Comparison of ENCODE assay signal across 13 mouse cellular contexts in genomic region chr1:35338184-35338583, GRCm38 (mm10).
DNase-seq lines count a peak whose midpoint lies in the region; ATAC-seq and TF ChIP-seq lines count a peak whose summit lies in the region.
"Had no signal": no experiment of that assay in that cellular context is flagged by ENCODE, and none has a peak within 500 bp of the region (broad histone marks: within the 10 kb centered on the region; RNA-seq: fewer than 3 reads in every experiment).

No protein-coding gene starts in this region.

- WGBS in intestine, postnatal 0 days: 39% methylated on average over 3 of the region's 3 CpGs
- WGBS in thymus, adult 2 months: 25% methylated on average over 3 of the region's 3 CpGs

- no peak for TF ChIP-seq CTCF in intestine, postnatal 0 days (IDR thresholded peaks at IDR 0.05; ENCODE audit: low read depth)
- TF ChIP-seq CTCF in thymus, adult 2 months (IDR thresholded peaks at IDR 0.05; ENCODE audit: borderline replicate concordance, control insufficient read depth, extremely low read depth, insufficient read depth, low read length, poor library complexity): no peak

- no peaks in the 10 kb centered on the region for H3K9me3 ChIP-seq in intestine, postnatal 0 days (ENCODE audit: control insufficient read depth)
- H3K9me3 ChIP-seq: forebrain, embryonic 15.5 days; midbrain, embryonic 12.5 days had no signal

- ATAC-seq in cerebellum, adult (ENCODE audit: insufficient number of reproducible peaks, low FRiP score, low TSS enrichment): peak; percentile 22; the same call in 1 of the 2 replicates
- no peak for ATAC-seq in intestine, postnatal 0 days
- ATAC-seq: forebrain, embryonic 15.5 days had no signal

- no peak overlapping the region for H3K4me2 ChIP-seq in intestine, postnatal 0 days (replicated peaks; ENCODE audit: low read depth)
- H3K4me2 ChIP-seq: forebrain, embryonic 15.5 days; midbrain, embryonic 12.5 days had no signal

- no peaks in the 10 kb centered on the region for H3K27me3 ChIP-seq in intestine, postnatal 0 days (replicated peaks; ENCODE audit: control insufficient read depth, insufficient read depth, low read length)
- H3K27me3 ChIP-seq in thymus, adult 2 months (ENCODE audit: control insufficient read depth, insufficient read depth, low read length): no peaks in the 10 kb centered on the region
- H3K27me3 ChIP-seq: forebrain, embryonic 15.5 days; midbrain, embryonic 12.5 days had no signal

- no peak overlapping the region for H3K27ac ChIP-seq in intestine, postnatal 0 days (ENCODE audit: low read depth, low read length)
- no peak overlapping the region for H3K27ac ChIP-seq in thymus, adult 2 months (ENCODE audit: control insufficient read depth, insufficient read depth, low read length)
- H3K27ac ChIP-seq: forebrain, embryonic 15.5 days; midbrain, embryonic 12.5 days had no signal

- H3K36me3 ChIP-seq in intestine, postnatal 0 days (ENCODE audit: control insufficient read depth, insufficient read depth): no peaks in the 10 kb centered on the region
- H3K36me3 ChIP-seq in thymus, adult 2 months (ENCODE audit: control insufficient read depth, insufficient read depth, low read length): no peaks in the 10 kb centered on the region
- H3K36me3 ChIP-seq: forebrain, embryonic 15.5 days; midbrain, embryonic 12.5 days had no signal

- H3K4me1 ChIP-seq in intestine, postnatal 0 days (replicated peaks; ENCODE audit: control insufficient read depth, insufficient read depth, low read length): no peaks in the 10 kb centered on the region
- no peaks in the 10 kb centered on the region for H3K4me1 ChIP-seq in thymus, adult 2 months (replicated peaks; ENCODE audit: control insufficient read depth, insufficient read depth, low read length)
- H3K4me1 ChIP-seq: forebrain, embryonic 15.5 days; midbrain, embryonic 12.5 days had no signal

- no peak overlapping the region for H3K4me3 ChIP-seq in intestine, postnatal 0 days (ENCODE audit: low read depth, low read length)
- no peak overlapping the region for H3K4me3 ChIP-seq in thymus, adult 2 months (ENCODE audit: control insufficient read depth, insufficient read depth, low read length)
- H3K4me3 ChIP-seq: forebrain, embryonic 15.5 days; midbrain, embryonic 12.5 days had no signal

- no peak for DNase-seq in cerebellum, postnatal 4 days (ENCODE audit: low spot score in 2 of 2)
- peak; percentile 19 for DNase-seq in kidney, postnatal 10 days
- no peak for DNase-seq in kidney, adult 18-20 months
- peak; percentile 36 for DNase-seq in 416B (ENCODE audit: low read depth)
- peak; percentile 61 to 64 for DNase-seq in cerebellum, postnatal 10 days
- DNase-seq in thymus, adult 2 months: no peak
- DNase-seq: lung, postnatal 14 days; right cerebral cortex, postnatal 14 days; thymus, postnatal 36 days had no signal

- no peak for TF ChIP-seq POLR2A in thymus, adult 2 months (IDR thresholded peaks at IDR 0.05; ENCODE audit: control insufficient read depth, extremely low read depth, insufficient read depth, low read length, poor library complexity)

- H3K9ac ChIP-seq in intestine, postnatal 0 days (ENCODE audit: low read depth, low read length): no peak overlapping the region
- H3K9ac ChIP-seq: forebrain, embryonic 15.5 days; midbrain, embryonic 12.5 days had no signal

Comparison
In these comparisons a context has a peak if more than half of its experiments do, and no peak if none do; other contexts are left out.
1. DNase-seq: peak in kidney, postnatal 10 days (single experiment), 416B (single experiment) and cerebellum, postnatal 10 days (2 of 2); none in cerebellum, postnatal 4 days (0 of 2), kidney, adult 18-20 months (single experiment) and thymus, adult 2 months (single experiment).